Mouse (Mus musculus): ENCODE measurements at regions not wholly inside any gene's neighbourhood (a gene's known extent, or its start where the extent isn't known, plus 50 kb on each side); places are given as distances from the start of the nearest gene placed in this dataset.
"Not testable (repeated sequence)": the region's sequence is repeated elsewhere in the genome, so short reads cannot be mapped to it uniquely, and the experiment has no call there.

DNA sequence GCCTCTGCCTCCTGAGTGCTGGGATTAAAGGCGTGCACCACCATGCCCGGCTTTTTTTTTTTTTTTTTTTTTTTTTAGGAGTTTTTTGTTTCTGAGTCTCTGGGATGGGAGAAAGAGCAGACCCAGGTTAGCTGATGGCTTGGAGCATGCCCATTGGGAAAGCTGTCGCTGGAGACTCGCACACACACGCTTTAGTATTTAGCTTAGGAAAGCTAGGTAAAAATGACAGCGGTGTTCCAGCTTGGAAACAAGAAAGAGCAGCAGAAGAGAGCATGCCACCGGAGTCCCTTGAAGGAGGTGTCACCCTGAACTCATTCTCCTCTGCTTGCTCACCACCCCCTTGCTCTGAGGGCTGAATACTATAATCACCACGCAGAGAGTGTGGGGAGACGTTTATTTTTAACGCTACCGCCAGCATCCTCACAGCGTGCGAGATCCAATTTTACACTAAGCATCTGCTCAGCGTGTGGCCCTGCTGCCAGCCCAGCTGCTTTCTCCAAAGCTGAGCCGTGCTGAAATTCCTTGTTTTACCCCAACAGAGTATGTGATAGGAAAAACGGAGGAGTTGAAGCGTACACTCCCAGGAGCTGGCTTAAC, 95.9 kb upstream of the Map3k1 start:
- no peak for DNase-seq (ENCODE audit: low spot score)

GRCm38 (mm10) chr13:111905213-111905701, 96.5 kb upstream of the Map3k1 start:
- DNase-seq (ENCODE audit: low spot score): peak; percentile 39

- no peak for DNase-seq (ENCODE audit: low spot score)
Observed at GRCm38 (mm10) chr13:111911071-111911470, 102.3 kb upstream of the Map3k1 start.

DNA sequence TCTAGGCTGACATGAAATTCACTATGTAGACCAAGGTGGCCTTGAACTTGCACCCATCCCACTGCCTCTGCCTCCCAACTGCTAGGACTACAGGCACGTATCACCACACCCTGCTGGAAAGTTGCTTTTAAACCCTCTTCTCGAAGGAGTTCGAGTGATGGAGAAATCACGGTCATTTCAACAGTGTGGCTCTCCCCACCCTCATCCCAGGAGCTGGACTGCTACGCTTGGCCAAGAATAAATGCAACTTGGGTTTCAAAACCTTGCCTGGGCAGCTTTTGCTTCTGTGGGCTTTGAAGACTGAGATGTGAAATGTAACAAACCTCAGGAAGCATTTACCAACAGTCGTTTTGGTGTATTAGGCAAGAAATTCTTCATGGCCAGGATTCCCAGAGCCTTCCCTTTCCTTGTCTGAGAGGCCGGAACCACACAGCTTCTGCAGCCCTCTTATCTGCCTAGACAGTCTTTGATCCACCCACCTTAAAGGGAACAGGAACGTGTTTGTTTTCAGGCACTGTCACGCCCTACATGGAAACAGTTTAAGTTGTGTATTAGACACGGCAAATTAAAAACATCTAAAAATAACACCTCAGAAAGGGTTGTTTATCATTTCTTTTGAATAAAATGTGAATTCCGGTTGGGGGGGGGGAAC, 103.0 kb upstream of the Map3k1 start:
- no peak for DNase-seq (ENCODE audit: low spot score)

DNA sequence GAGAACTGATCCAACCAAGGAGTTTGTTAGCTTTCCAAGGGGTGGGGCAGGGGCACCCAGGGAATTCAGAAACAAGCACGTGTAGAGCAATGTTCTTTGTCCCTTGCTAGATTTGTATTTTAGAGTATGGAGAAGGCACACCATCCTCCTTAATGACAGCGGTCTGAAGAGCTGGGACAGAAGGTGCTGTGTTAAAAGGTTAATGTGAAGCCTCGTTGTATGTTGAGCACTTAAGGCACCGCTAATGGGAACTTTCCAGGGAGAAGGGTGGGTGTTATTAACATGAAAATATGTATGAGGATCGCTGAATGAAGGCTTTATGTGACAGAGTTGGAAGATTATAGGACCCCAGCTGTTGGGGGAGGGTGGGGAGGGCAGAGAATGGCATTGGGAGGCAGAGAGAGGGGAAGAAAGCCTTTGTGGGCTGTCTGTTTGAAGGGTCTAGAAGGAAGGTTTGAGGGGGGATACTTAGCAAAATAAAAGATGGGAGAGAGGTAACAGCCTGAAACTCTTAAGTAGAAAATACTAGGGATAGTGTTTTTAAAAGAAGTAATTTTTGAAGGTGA, 105.6 kb upstream of the Map3k1 start:
- no peak for DNase-seq (ENCODE audit: low spot score)

GRCm38 (mm10) chr13:111919417-111919816, 110.6 kb upstream of the Map3k1 start:
- not testable (repeated sequence) for DNase-seq (ENCODE audit: low spot score)

DNA sequence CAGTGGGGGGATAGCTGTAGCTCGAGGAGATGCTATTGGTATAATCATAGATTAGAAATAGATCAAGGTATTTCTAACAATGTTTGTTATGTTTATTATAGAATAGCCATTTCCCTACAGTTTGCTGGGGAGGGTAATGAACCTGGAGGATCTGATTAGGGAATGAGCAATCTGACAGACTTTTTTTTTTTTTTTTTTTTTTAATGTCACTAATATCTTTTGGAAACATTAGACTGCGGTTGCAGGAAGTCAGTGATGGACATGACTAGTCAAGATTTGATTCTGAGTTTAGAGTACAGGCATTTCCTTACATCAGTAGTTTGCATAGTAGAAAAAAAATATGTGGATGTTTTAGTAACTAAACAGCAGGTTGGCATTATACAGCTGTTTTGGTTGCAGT, 111.7 kb upstream of the Map3k1 start:
- no peak for DNase-seq (ENCODE audit: low spot score)

DNA sequence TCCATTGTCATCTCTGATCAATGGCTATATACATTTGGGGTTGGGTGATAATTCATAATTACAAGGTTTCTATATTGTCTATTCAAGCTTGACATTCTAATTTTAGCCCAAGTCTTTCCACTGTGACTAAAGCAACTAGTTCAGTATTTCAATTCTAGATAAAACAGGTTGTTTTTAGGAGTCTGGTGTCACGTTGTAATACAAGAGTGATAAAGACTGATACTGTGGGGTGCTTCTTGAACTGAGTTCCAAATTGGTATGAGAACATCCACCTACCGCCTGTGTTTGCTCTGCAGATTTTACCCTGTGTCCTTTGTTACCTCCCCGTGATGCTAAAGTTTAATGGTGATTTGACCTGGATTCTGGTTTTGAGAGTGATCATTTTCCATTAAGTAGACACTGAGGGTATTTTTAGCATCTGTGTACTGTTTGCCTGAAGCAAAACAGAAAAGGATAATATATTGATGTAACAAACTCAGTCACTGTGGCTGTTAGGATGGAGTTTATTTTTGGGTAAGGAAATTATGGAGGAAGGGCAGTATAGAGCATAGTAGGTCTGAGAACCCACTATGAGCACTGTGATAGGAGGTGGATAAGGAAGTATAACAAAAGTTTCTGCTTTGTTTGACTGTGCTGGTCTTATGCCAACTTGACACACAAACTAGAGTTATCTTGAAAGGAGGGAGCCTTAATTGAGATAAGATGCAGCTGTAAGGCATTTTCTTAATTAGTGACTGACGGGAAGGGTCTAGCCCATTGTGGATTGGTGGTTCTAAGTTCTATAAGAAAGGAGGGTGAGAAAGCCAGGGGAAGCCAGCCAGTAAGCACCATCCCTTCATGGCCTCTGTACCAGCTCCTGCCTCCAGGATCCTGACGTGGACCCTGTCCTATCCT, 112.6 kb upstream of the Map3k1 start:
- no peak for DNase-seq (ENCODE audit: low spot score)

- no peak for DNase-seq (ENCODE audit: low spot score)
Observed at GRCm38 (mm10) chr13:111925349-111925748, 116.6 kb upstream of the Map3k1 start.

DNA sequence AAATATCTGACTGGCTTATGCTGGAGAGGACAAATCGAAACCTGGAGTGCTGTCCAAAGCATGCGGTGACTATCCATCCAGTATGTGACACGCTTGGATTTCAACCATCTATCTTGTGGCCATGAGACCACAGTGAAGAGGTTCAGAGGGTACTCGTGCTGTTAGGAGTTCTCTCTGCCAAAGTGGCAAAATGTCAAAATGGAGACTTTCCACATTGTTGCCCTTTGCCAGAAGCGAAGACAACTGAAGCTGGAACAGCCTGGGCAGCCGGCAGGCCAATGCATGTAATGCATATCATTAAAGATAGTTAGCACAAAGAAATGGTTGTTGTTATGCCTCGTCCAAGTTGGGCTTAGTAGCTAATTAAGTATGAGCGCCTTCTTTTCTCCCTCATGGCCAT, 118.0 kb upstream of the Map3k1 start:
- DNase-seq (ENCODE audit: low spot score): no peak

DNA sequence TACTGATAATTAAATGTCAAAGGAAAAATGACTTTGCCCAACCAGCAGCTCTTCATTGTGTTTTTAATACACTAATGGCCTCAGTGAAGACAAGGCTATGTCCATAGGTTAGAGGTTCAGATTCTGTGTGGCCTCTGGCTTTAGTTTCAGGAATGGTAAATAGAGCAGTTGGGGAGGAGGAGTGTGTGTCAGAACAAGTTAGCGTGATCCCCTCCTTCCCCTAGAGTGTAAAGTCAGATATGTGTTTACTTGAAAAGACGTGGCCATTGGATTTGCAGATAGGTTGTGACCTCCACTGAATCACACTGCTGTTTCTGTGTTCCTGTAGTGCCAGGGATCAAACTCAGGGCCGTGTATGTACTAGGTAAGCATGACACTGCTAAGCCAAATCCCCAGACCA, 118.7 kb upstream of the Map3k1 start:
- DNase-seq (ENCODE audit: low spot score): no peak

DNA sequence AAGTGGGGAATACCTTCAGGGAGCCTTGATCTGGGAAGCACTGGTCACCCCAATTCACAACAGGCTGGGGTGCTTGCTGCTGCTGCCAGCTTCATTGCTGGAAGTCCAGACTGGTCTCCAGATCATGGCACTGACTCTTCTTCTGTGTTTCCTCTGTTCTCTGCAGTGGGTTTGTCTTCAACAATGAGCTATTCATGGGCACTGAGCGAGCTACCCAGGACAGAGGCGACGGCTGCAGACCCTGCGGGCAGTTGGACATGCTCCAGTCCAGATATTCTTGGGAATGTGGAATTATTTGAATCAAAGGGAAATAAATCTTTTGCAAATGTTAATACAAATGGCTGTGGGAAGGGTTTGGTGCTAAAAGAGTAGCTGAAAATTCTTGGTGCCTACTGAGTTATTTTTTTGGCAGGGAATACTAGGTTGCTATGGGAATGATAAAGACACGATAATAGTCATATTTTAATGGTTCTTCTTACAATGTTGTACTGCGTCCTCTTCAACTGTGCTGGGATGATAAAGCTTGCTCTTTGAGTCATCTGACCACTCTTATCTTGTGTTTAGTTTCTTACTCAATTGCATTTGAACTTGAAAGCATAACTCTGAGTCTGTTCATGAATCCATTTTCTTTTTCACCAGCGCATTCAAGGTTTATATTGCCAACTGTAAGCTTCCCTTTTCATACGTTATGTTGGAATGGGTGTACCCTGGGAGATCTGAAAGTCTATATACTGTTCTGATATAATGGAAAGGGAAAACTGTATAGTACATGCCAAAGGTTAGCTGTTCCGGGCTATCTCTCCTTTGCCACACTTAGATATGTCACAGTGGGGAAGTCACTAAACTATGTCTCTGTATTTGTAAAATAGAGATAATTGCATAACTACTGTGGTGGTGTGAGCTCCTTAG, 120.1 kb upstream of the Map3k1 start:
- no peak for DNase-seq (ENCODE audit: low spot score)

DNA sequence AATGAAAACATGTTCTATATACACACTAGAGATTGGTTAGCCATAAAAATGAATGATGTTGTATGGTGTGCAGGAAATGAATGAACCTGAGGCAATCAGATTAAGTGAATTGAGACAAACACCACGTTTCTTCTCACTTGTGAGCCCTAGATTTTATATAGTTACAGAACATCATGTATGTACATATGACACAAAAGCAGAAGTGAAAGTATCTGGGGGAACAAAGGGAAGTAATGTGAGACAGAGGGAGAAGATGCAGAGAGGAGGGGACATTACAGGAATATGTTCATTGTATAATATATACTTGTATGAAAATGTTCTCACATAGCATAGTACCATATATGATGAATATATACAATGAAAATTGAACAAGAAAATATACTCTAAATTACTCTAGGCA, 121.1 kb upstream of the Map3k1 start:
- DNase-seq (ENCODE audit: low spot score): no peak

GRCm38 (mm10) chr13:111932464-111932863, 123.7 kb upstream of the Map3k1 start:
- DNase-seq (ENCODE audit: low spot score): no peak

- DNase-seq (ENCODE audit: low spot score): no peak
Observed at GRCm38 (mm10) chr13:111933526-111934240, 124.9 kb upstream of the Map3k1 start.

DNA sequence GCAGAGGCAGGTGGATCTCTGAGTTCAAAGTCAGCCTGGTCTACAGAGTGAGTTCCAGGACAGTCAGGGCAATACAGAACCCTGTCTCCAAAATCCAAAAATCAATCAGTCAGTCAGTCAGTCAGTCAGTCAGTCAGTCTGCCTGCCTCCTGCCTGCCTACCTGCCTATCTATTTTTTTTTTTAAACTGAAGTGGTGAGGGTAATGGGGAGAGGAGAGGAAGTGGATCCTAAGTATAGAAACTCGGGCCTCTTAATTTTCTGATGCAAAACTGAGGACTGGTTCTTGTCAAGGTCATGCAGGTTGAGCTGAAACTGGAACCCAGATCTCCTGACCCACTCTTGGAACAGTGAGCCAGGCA, 126.9 kb upstream of the Map3k1 start:
- DNase-seq (ENCODE audit: low spot score): no peak

DNA sequence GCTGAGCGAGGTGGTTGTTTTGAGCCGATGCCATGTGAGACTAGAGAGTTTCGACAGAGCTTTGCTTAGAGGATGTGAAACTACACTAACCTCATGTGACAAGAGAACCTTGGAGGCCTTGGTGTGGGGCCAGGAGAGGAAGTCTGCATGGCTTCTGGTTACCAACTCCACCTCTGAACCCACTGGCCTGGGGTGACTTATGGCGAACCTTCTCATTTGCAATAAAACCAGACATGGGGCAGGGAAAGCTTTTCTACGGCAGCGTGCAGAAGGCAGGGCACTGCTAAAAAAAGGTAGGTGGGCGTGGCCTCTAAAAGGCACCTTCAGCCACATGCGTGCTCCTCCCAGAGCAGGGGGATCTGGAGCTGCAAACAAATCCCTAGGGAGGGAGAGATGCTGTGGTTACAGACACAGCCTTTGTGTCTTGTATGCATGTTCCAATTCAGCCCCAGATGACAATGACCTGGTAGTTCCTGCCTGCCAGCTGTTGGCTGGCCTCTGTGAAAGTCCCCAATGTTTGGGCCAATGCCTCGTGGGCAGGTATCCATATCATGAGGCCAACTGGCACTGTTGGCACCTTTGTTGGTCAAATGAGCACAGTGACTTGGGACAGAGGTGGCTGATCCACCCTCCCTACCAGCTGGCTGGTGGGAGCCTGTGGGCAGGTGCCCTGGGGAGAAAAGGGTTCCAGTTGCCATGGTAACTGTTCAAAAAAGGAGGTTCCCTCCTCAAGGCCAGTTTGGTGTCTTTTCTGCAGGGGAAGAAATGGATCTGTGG, 127.5 kb upstream of the Map3k1 start:
- no peak for DNase-seq (ENCODE audit: low spot score)

GRCm38 (mm10) chr13:111936983-111937382, 128.2 kb upstream of the Map3k1 start:
- no peak for DNase-seq (ENCODE audit: low spot score)

GRCm38 (mm10) chr13:111938896-111939422, 130.2 kb upstream of the Map3k1 start:
- DNase-seq (ENCODE audit: low spot score): no peak
